Mouse (Mus musculus) frontal cortex, adult (tissue): ENCODE measurements around the gene Atp13a5.

Experiments used
- ATAC-seq: cut with Nextera tagmentation; 2 replicates; pipeline ENCODE4 v1.9.2; 2017; ENCODE audit warnings: mild to moderate bottlenecking, moderate library complexity, mixed read lengths; ENCODE audit not compliant: low TSS enrichment

The Atp13a5 gene

GRCm38 (mm10) chr16:29378458-29378857 lies at the start of gene Atp13a5:
Atp13a5 (minus strand) TSS chr16:29378732.
- no peak for ATAC-seq

DNA sequence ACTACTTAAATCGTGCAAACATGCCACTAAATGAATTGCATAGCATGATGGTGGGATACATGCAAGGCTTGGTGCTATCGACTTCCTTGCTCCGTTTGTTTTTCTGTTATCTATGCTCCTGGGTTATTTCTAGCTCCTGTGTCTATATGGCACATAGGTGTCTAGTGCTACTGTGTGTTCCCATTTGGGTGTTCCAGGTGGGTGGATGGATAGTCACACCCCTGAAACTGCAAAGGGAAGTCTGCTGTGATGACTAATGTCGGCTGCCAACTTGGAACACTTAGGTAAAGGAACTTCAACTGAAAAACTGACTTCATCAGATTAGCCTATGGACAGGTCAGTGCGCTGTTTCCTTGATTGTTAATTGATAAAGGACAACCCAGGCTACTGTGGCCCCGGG lies 36.3 kb upstream of the Atp13a5 start:
- ATAC-seq = peak; percentile 94

DNA sequence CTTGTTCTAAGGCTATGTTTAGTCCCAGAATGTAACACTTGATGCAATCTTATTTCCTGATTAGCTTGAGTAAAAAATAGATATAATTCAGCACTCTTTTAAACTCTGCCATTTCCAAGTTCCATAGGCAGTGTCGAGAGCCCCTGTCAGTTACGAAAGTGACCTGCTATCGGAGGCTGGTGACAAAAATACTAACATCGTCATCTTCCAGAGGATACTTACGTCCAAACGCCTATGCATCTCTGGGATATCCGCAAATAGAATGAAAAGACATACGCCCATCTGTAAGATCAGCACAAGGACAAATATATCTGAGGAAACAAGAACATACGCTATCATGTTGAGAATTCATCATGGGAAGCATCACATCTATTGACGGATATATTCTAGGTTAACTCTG lies 28.8 kb upstream of the Atp13a5 start:
- ATAC-seq = peak; percentile 86

- ATAC-seq = no peak
Measured at GRCm38 (mm10) chr16:29399079-29399478, 20.5 kb upstream of the Atp13a5 start.

GRCm38 (mm10) chr16:29384781-29385180 lies 6.2 kb upstream of the Atp13a5 start:
- ATAC-seq = no peak

GRCm38 (mm10) chr16:29374636-29375035 lies 3.9 kb downstream of the Atp13a5 start:
- ATAC-seq = peak; percentile 81

- ATAC-seq = peak; percentile 82
Measured at GRCm38 (mm10) chr16:29331351-29332044, 47.0 kb downstream of the Atp13a5 start.

GRCm38 (mm10) chr16:29330948-29331347 lies 47.6 kb downstream of the Atp13a5 start:
- ATAC-seq = no peak

DNA sequence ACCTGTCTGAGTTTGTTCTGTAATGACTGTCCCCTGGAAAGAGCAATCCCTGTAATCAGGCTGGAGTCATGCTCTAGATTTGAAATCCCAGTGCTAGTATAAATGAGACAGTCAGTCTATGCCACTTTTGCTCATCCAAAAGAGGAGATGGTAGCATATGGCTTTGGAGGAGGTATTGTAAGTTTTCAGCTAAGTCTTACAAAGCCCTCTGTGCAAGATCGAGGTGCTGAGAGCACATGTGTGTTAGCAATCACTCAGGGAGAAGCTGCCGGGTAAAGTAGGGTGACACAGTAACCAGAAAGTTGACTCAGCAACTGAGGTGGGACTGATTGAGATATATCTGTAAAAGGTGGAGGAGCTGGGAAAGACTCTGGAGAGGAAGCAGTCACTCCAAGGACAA lies 49.3 kb downstream of the Atp13a5 start:
- peak; percentile 88 for ATAC-seq

GRCm38 (mm10) chr16:29327910-29328309 lies 50.6 kb downstream of the Atp13a5 start:
- ATAC-seq = no peak

DNA sequence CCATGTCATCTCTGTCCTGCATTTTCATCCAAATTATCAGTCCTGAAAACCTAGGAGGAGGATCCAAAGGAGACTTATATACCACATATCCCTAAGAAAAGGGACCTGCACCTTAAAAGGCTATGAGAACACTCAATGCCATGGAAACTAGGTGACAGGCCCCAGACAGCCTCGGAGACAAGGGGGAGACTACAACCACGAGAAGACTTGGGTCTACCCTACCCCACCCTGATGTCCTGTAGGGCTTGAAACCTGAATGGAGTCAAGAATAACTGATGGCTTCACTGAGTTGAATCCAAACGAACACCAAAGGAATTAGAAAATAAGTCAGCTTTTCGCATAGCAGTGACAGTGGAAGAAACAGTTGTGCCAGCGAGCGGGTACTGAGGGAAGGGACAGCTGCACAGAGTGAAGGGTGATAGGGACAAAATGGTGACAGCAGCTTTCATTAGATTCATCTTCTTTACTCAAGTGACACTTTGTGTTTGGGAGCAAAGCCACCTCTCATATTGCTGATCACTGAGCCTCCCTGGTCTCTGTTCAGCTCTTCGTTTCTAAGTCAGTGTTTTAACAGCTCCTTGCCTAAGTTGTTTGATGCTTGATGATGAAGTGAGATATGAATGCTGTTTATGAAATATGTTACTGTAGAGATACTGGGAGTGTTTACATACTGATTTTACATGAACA lies 53.2 kb downstream of the Atp13a5 start:
- no peak for ATAC-seq

- no peak for ATAC-seq
Measured at GRCm38 (mm10) chr16:29320717-29321116, 57.8 kb downstream of the Atp13a5 start.

DNA sequence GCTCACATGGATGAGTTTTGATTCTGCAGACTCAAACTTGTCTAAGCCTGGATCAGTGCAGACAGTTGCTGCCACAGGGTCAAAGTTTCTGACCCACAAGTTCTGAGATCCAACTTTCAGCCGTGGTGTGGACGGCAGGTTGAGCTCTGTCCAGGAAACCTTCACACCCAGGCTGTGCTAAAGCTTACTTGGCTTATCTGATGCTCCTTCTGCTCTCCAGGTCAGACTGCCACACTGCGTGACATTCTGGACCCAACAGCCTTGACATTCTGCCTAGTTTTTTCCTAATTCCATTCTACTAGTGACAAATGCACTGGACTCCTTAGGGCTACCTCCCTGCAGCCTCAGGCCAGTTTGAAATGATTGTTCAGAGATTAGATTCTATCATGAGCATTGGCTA lies 63.1 kb downstream of the Atp13a5 start:
- no peak for ATAC-seq

- no peak for ATAC-seq
Measured at GRCm38 (mm10) chr16:29314991-29315390, 63.5 kb downstream of the Atp13a5 start.

- no peak for ATAC-seq
Measured at GRCm38 (mm10) chr16:29297555-29298021, 80.9 kb downstream of the Atp13a5 start.

DNA sequence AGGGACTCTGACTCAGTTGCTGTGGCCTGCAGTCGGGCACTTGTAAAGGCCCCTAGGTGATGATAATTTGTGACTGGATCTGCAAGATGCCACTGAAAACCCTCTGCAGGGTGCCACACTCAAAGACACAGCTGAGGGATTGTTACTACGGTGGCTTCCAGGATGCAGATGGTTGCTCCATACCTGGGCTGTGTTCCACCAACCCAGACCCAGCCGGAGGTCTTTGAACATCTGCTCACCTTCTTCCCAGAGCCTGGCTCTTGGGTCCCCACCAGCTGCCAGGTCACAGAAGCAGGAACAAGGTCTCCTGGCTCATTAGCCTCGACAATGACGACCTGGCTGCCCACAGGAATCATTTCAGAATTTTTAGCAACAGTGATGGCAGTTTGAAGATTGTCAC lies 97.8 kb downstream of the Atp13a5 start:
- no peak for ATAC-seq

DNA sequence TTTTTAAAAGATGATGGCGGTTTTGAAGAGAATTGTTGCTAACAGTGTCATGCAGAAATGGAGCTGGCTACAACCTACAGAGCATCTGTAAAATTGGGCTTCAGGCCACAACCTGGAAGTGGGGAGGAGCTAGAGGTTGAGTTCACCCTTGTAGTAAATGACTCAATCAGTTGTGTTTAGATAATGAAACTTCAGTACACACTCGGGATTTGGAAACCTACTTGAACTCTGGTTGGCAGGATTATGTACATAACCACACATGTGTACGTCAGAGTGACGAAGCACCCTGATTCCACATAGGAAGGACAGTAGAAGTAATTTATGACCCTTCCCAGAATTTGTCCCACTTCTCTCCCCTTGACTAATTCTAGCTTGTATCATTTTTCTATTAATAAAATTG lies 124.2 kb downstream of the Atp13a5 start:
- no peak for ATAC-seq

DNA sequence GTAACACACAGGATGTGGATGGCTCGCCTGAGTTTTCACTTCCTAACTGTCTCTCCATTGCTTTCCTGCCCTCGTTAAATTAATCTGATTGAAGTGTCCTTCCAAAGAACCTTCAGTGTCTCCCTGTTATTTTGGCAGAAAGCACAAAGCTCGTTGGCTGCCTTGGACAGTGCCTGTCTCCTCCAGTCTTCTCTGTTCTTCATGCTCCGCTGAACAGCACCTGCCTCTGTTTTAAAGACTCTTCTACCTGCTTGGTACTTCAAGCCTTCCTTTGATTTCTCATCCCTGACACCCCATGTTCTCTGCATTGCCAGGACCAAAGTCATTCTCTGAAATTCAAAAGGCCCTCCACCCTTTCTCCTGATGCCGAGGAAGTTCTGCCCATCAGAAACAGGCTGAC lies 142.6 kb downstream of the Atp13a5 start:
- ATAC-seq = no peak

- peak; percentile 89 for ATAC-seq
Measured at GRCm38 (mm10) chr16:29216395-29217295, 161.9 kb downstream of the Atp13a5 start.

DNA sequence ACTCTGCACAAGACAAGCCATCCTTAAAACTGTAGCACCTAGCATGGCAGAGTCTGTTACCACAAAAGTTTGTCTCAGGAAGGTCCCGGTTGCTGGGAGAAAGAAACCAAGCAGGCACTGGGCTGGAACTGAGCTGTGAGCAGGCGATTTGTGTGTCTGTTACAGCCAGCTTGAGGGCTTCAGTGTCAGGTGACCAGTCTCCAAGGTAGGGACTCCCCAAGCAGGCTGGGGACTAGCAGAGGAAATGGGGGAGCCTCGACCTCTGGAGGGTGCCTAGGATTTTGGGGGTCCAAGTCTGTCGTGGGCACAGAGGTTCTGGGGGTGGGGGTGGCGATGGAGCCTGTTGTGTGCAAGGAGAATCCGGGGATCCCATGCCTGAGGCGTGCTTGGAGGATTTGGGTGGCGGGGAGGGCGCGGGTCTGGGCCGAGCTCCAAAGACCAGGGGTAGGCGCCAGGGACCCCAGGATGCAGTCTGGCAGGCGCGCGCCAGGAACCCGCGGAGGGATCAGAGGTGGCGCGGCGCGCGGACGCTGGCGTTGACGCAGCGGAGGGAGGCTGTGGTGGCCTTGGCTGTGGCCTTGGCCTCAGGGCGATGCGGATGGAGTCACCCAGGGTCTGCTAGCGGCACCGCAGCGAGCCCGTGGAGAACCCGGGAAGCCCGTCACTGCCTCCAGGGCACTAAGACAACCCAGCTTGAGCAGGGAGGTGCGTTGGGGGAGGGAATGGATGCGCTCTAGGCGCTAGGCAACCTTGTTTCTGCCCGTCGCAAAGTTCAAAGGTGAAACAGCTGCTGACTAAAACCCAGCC lies 168.7 kb downstream of the Atp13a5 start, which contains the start of gene Hrasls:
Gene Hrasls, plus strand, starts transcription at position 91 of the 807 bp plus-strand sequence.
- peak; percentile 56 for ATAC-seq

DNA sequence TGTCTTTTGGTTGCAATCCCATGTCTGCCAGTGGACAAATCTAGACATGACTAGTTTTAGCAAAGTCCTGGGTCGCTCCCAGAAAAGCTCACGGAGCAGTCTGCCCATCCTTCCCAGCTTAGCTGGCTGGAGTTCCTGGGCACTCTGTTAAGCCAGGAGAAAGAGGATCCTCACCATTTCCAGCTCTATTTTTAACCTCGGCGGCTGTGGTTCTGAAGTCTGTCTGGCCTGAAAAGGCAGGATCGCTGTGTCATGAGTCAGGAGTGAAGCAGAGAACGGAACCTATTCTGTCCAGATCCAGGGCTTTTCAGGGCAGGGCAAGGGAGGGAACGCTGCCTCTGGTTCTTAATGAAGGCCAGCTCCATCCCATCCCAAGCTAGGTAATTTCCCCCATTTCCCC lies 169.7 kb downstream of the Atp13a5 start:
- ATAC-seq = peak; percentile 68
